Mouse (Mus musculus) MEL (cell line): ENCODE measurements around the gene Tspan18. TPM values are rescaled to one million over a fixed set of nuclear protein-coding genes. Genes with fewer than 3 reads are reported as not detected.
A peak's percentile ranks its signal among the peaks of the same experiment; 100 is the strongest.

Experiments used
- DNase-seq: peaks from one replicate; pipeline ENCODE4 v3.0.0; 2011; ENCODE audit warnings: low read depth, low spot score
- H3K27ac ChIP-seq: 2 replicates; pipeline ENCODE4 v1.5.1; 2012; ENCODE audit warnings: low read depth, mild to moderate bottlenecking, control low read depth, low read length, moderate library complexity; ENCODE audit not compliant: control insufficient read depth
- H3K27me3 ChIP-seq, 2 experiments: fragments of 150-350 bp in 1 of 2; sonication (generic) in 1 of 2; 2 replicates each; pipeline ENCODE4 v1.6.1; 2012; ENCODE audit warnings: low read length in 2 of 2, mild to moderate bottlenecking in 2 of 2, improper control_type of control experiment in 1 of 2, moderate library complexity in 1 of 2; ENCODE audit not compliant: insufficient read depth in 2 of 2, control insufficient read depth in 1 of 2
- H3K36me3 ChIP-seq, 2 experiments: 2 replicates each; pipeline ENCODE4 v1.6.1; 2012 to 2014; ENCODE audit warnings: low read length in 2 of 2, improper control_type of control experiment in 1 of 2, inconsistent platforms in 1 of 2, mild to moderate bottlenecking in 1 of 2; ENCODE audit not compliant: insufficient read depth in 2 of 2, control insufficient read depth in 1 of 2
- H3K4me1 ChIP-seq, 2 experiments: fragments of 150-350 bp in 1 of 2; sonication (generic) in 1 of 2; 2 replicates each; pipeline ENCODE4 v1.6.1; 2012; ENCODE audit warnings: low read length in 2 of 2, improper control_type of control experiment in 1 of 2, mild to moderate bottlenecking in 1 of 2; ENCODE audit not compliant: insufficient read depth in 2 of 2, control insufficient read depth in 1 of 2
- H3K4me3 ChIP-seq, 2 experiments: fragments of 150-350 bp in 1 of 2; sonication (generic) in 1 of 2; 2 replicates each; pipeline ENCODE4 v1.5.1; 2012; ENCODE audit warnings: low read depth in 2 of 2, low read length in 2 of 2, mild to moderate bottlenecking in 2 of 2, moderate library complexity in 2 of 2, control low read depth in 1 of 2, improper control_type of control experiment in 1 of 2; ENCODE audit not compliant: control insufficient read depth in 1 of 2, insufficient read depth in 1 of 2
- H3K79me2 ChIP-seq: 2 replicates; pipeline ENCODE4 v1.6.1; 2012; ENCODE audit warnings: mild to moderate bottlenecking, low read length, moderate library complexity; ENCODE audit not compliant: control insufficient read depth, poor library complexity, insufficient read depth
- H3K9ac ChIP-seq: 2 replicates; pipeline ENCODE4 v1.6.1; 2012; ENCODE audit warnings: low read depth, mild to moderate bottlenecking, control low read depth, low read length, moderate library complexity; ENCODE audit not compliant: control insufficient read depth, poor library complexity, severe bottlenecking
- H3K9me3 ChIP-seq: fragments of 150-350 bp; sonication (generic); replicated peaks from 2 replicates; pipeline ENCODE4 v1.6.1; 2012; ENCODE audit warnings: mild to moderate bottlenecking, low read length, improper control_type of control experiment, moderate library complexity; ENCODE audit not compliant: insufficient read depth
- BHLHE40 ChIP-seq: IDR thresholded peaks from 2 replicates; pipeline ENCODE4 v1.6.1; 2012; ENCODE audit warnings: low read depth, mild to moderate bottlenecking, inconsistent platforms, low read length, improper control_type of control experiment, borderline replicate concordance
- EP300 ChIP-seq, 2 experiments: IDR thresholded peaks; 2 replicates each; pipeline ENCODE4 v1.6.1; 2011; ENCODE audit warnings: improper control_type of control experiment in 2 of 2, low read length in 2 of 2, low read depth in 1 of 2, mild to moderate bottlenecking in 1 of 2
- ETS1 ChIP-seq: IDR thresholded peaks from 2 replicates; pipeline ENCODE4 v1.6.1; 2012; ENCODE audit warnings: low read depth, mild to moderate bottlenecking, inconsistent platforms, low read length, improper control_type of control experiment, moderate library complexity
- GABPA ChIP-seq: IDR thresholded peaks from 2 replicates; pipeline ENCODE4 v1.6.1; 2012; ENCODE audit warnings: low read depth, mild to moderate bottlenecking, inconsistent platforms, low read length, improper control_type of control experiment, moderate library complexity
- GATA1 ChIP-seq: IDR thresholded peaks from 2 replicates; pipeline ENCODE4 v1.6.1; 2011; ENCODE audit warnings: low read depth, low read length, improper control_type of control experiment
- HCFC1 ChIP-seq: IDR thresholded peaks from 2 replicates; pipeline ENCODE4 v1.6.1; 2012; ENCODE audit warnings: low read depth, mild to moderate bottlenecking, inconsistent platforms, low read length, improper control_type of control experiment, moderate library complexity
- MAFK ChIP-seq: IDR thresholded peaks from 2 replicates; pipeline ENCODE4 v1.6.1; 2011; ENCODE audit warnings: low read depth, mild to moderate bottlenecking, low read length, improper control_type of control experiment, borderline replicate concordance
- MAX ChIP-seq: IDR thresholded peaks from 2 replicates; pipeline ENCODE4 v1.6.1; 2011; ENCODE audit warnings: low read length, improper control_type of control experiment
- MYB ChIP-seq: IDR thresholded peaks from 2 replicates; pipeline ENCODE4 v1.6.1; 2011; ENCODE audit warnings: mild to moderate bottlenecking, low read depth, low read length, improper control_type of control experiment
- MYC ChIP-seq: IDR thresholded peaks from 2 replicates; pipeline ENCODE4 v1.6.1; 2011; ENCODE audit warnings: low read depth, mild to moderate bottlenecking, low read length, improper control_type of control experiment, moderate library complexity
- POLR2A ChIP-seq, 2 experiments: IDR thresholded peaks; 2 replicates each; pipeline ENCODE4 v1.6.1; 2011 to 2012; ENCODE audit warnings: low read length in 2 of 2, mild to moderate bottlenecking in 2 of 2, control low read depth in 1 of 2, improper control_type of control experiment in 1 of 2, low read depth in 1 of 2, moderate library complexity in 1 of 2; ENCODE audit not compliant: control insufficient read depth in 1 of 2, insufficient read depth in 1 of 2, poor library complexity in 1 of 2
- RCOR1 ChIP-seq: IDR thresholded peaks from 2 replicates; pipeline ENCODE4 v1.6.1; 2012; ENCODE audit warnings: low read depth, mild to moderate bottlenecking, inconsistent platforms, low read length, improper control_type of control experiment
- TCF12 ChIP-seq: IDR thresholded peaks from 2 replicates; pipeline ENCODE4 v1.6.1; 2014; ENCODE audit warnings: low read depth, mild to moderate bottlenecking, inconsistent platforms, low read length, improper control_type of control experiment, moderate library complexity
- UBTF ChIP-seq: IDR thresholded peaks from 2 replicates; pipeline ENCODE4 v1.6.1; 2012; ENCODE audit warnings: low read depth, mild to moderate bottlenecking, inconsistent platforms, low read length, improper control_type of control experiment, moderate library complexity, borderline replicate concordance; ENCODE audit not compliant: insufficient read depth
- USF2 ChIP-seq, 2 experiments: IDR thresholded peaks; 2 replicates each; pipeline ENCODE4 v1.6.1; 2011 to 2012; ENCODE audit warnings: improper control_type of control experiment in 2 of 2, low read length in 2 of 2, borderline replicate concordance in 1 of 2, inconsistent platforms in 1 of 2, low read depth in 1 of 2, mild to moderate bottlenecking in 1 of 2; ENCODE audit not compliant: insufficient read depth in 1 of 2
- ZC3H11A ChIP-seq: IDR thresholded peaks from 2 replicates; pipeline ENCODE4 v1.6.1; 2012; ENCODE audit warnings: low read depth, mild to moderate bottlenecking, inconsistent platforms, low read length, improper control_type of control experiment
- ZMIZ1 ChIP-seq: IDR thresholded peaks from 2 replicates; pipeline ENCODE4 v1.6.1; 2012; ENCODE audit warnings: low read depth, mild to moderate bottlenecking, inconsistent platforms, low read length, improper control_type of control experiment, moderate library complexity
- polyA plus RNA-seq, 2 experiments: library from polyadenylated mRNA; stranded (reverse) in 1 of 2; unstranded in 1 of 2; fragments of >175 nt in 1 of 2; fragments of >200 nt in 1 of 2; gene quantifications; 2 replicates each; pipeline versions ENCODE4 v1.2.1 to v1.2.4; 2012; ENCODE audit warnings: low replicate concordance in 2 of 2, low read depth in 1 of 2; ENCODE audit not compliant: insufficient read length in 2 of 2, insufficient read depth in 1 of 2, missing spikeins in 1 of 2
- total RNA-seq: library from RNA; depleted of rRNA; stranded (reverse); fragments of 300-350 nt; gene quantifications from 2 replicates; pipeline ENCODE4 v1.2.3, GENCODE M21; 2012; rRNA removed

The Tspan18 gene
- total and polyA plus RNA-seq, 3 experiments: 2.2 to 4.4 TPM; not detected in 1

- H3K4me3 ChIP-seq: no peak overlapping the region
- H3K9ac ChIP-seq: no peak overlapping the region
- H3K79me2 ChIP-seq: no peaks in the 10 kb centered on the region
- H3K27me3 ChIP-seq: peaks cover 4 to 5% of the 10 kb centered on the region in 2 experiments
- no peaks in the 10 kb centered on the region for H3K9me3 ChIP-seq
- DNase-seq: peak; percentile 43
- H3K4me1 ChIP-seq: peaks cover 0 to 6% of the 10 kb centered on the region in 2 experiments; a peak in 1 of 4 replicates
- no peak for TF ChIP-seq MAX
- peak; percentile 82; the same call in 1 of the 2 replicates for TF ChIP-seq MAFK
- peak; percentile 64 for TF ChIP-seq GATA1
- no peak for TF ChIP-seq ZMIZ1
- no peak for TF ChIP-seq POLR2A (IDR thresholded peaks at IDR 0.05; ENCODE audit: control insufficient read depth in 1 of 2, insufficient read depth in 1 of 2, low read depth in 1 of 2, low read length in 2 of 2, poor library complexity in 1 of 2)
- peak; percentile 65; the same call in 1 of the 2 replicates for TF ChIP-seq BHLHE40
- no peak for TF ChIP-seq ZC3H11A
- TF ChIP-seq ETS1: peak; percentile 75
- TF ChIP-seq GABPA: no peak
- no peak for TF ChIP-seq USF2 (IDR thresholded peaks at IDR 0.05; ENCODE audit: borderline replicate concordance in 1 of 2, insufficient read depth in 1 of 2, low read depth in 1 of 2, low read length in 2 of 2)
- no peak for TF ChIP-seq UBTF
- TF ChIP-seq TCF12: peak; percentile 78
- no peak for TF ChIP-seq HCFC1
- no peak for TF ChIP-seq MYC
- peak; percentile 63 to 79 for TF ChIP-seq EP300 (IDR thresholded peaks at IDR 0.05; ENCODE audit: low read depth in 1 of 2, low read length in 2 of 2)
- peak; percentile 97 for TF ChIP-seq RCOR1
- 0 out of 2 replicates have a peak, but pooled peaks have one; percentile 12 for TF ChIP-seq MYB
- no peak overlapping the region for H3K27ac ChIP-seq
- H3K36me3 ChIP-seq: no peaks in the 10 kb centered on the region
These were observed 182.1 kb downstream of the Tspan18 start for GRCm38 (mm10) chr2:93152191-93152601.

Other genes starting within 250 kb of the Tspan18 start
- not detected in 2 replicates for gene Trp53i11, start 147.0 kb downstream of the Tspan18 start, total RNA-seq
- gene Trp53i11, start 147.0 kb downstream of the Tspan18 start, polyA plus RNA-seq: not detected
- 24.4 and 37.6 TPM in 2 replicates for gene Cd82, start 128.6 kb upstream of the Tspan18 start, total RNA-seq
- 10 to 100 TPM in 1 of 2 experiments, not detected in 1; 59.7 TPM for gene Cd82, start 128.6 kb upstream of the Tspan18 start, polyA plus RNA-seq
- not detected in 2 replicates for gene Gm10803, start 226.1 kb upstream of the Tspan18 start, total RNA-seq
- not detected for gene Gm10803, start 226.1 kb upstream of the Tspan18 start, polyA plus RNA-seq